Mouse (Mus musculus) forebrain, postnatal 0 days (tissue): ENCODE results near the gene Cpne4. TPM values are rescaled to one million over a fixed set of nuclear protein-coding genes. Genes with fewer than 3 reads are reported as not detected.

ENCODE experiments used
- ATAC-seq: fragments of 200-750 bp; cut with Nextera tagmentation; 2 replicates; pipeline ENCODE4 v1.8.0; 2017; ENCODE audit warnings: mild to moderate bottlenecking, moderate library complexity
- DNase-seq: peaks from one replicate; pipeline ENCODE4 v3.0.0-alpha.2; 2015
- H3K27ac ChIP-seq: fragments of 300-500 bp; sonication (generic); 2 replicates; pipeline ENCODE4 v1.5.1; 2014; ENCODE audit warnings: low read depth, mild to moderate bottlenecking, antibody characterized with exemption, low read length, moderate library complexity, mixed read lengths
- H3K27me3 ChIP-seq: fragments of 300-500 bp; sonication (generic); 2 replicates; pipeline ENCODE4 v1.6.1; 2014; ENCODE audit warnings: mild to moderate bottlenecking, low read length, mixed read lengths; ENCODE audit not compliant: insufficient read depth
- H3K36me3 ChIP-seq: fragments of 300-500 bp; sonication (generic); 2 replicates; pipeline ENCODE4 v1.6.1; 2014; ENCODE audit warnings: mild to moderate bottlenecking, moderate library complexity; ENCODE audit not compliant: insufficient read depth
- H3K4me1 ChIP-seq: fragments of 300-500 bp; sonication (generic); 2 replicates; pipeline ENCODE4 v1.6.1; 2014; ENCODE audit warnings: antibody characterized with exemption; ENCODE audit not compliant: insufficient read depth
- H3K4me2 ChIP-seq: fragments of 300-500 bp; sonication (generic); 2 replicates; pipeline ENCODE4 v1.6.1; 2014; ENCODE audit warnings: low read depth, mild to moderate bottlenecking, moderate library complexity
- H3K4me3 ChIP-seq: fragments of 300-500 bp; sonication (generic); 2 replicates; pipeline ENCODE4 v1.5.1; 2014; ENCODE audit warnings: low read depth, low read length, mixed read lengths
- H3K9ac ChIP-seq: fragments of 300-500 bp; sonication (generic); 2 replicates; pipeline ENCODE4 v1.6.1; 2014; ENCODE audit warnings: mild to moderate bottlenecking
- H3K9me3 ChIP-seq: fragments of 300-500 bp; sonication (generic); 2 replicates; pipeline ENCODE4 v1.6.1; 2016; ENCODE audit warnings: low read length
- CTCF ChIP-seq: sonication (generic); IDR thresholded peaks from 2 replicates; pipeline ENCODE4 v1.5.1; 2016; ENCODE audit warnings: antibody characterized with exemption, control low read depth, low read depth
- WGBS: fragments of 180-500 bp; shearing (Covaris S2); extraction: QIAGEN DNeasy Blood & Tissue Kit; methylation state at CpG from one replicate; pipeline ENCODE4 v1.1.7; 2014; 5-methylcytosine and 5-hydroxymethylcytosine counted together
- polyA plus RNA-seq: library from polyadenylated mRNA; unstranded; fragments of >200 nt; fragmentation: Nextera tagmentation; extraction: Ambion mirVana; gene quantifications from 2 replicates; pipeline ENCODE4 v1.2.1, GENCODE M21; 2015
- total RNA-seq: library from RNA; depleted of rRNA; stranded (reverse); fragments of >200 nt; gene quantifications from 2 replicates; pipeline ENCODE4 v1.2.3, GENCODE M21; 2014

Gene Cpne4
- total and polyA plus RNA-seq, 2 experiments from 2014 or later: 42.8 to 70.4 TPM

DNA sequence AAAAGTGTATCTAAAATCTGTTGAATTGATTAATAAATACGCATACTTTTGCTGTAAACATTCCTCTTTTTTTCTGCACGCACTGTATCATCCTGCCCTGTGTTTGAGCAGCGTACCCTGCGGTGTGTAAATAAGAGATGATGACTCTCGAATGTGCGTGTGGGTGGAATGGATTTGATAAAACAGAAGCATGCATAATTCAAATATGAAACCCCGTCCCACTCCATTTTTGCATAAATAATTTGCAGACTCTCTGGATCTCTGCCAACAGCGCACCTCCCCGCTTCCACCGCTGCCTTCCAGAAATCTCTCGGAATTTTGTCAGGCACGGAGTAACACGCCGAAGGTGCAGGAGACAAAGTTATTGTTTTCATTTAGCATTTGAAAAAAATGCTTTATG is 208.4 kb downstream of the Cpne4 start:
- peak; percentile 36 for DNase-seq
- no peak for TF ChIP-seq CTCF
- H3K27me3 ChIP-seq: no peaks in the 10 kb centered on the region
- no peak overlapping the region for H3K4me3 ChIP-seq
- H3K9ac ChIP-seq: no peak overlapping the region
- no peak overlapping the region for H3K27ac ChIP-seq
- ATAC-seq: peak; percentile 60; the same call in 1 of the 2 replicates
- no peaks in the 10 kb centered on the region for H3K4me1 ChIP-seq
- H3K36me3 ChIP-seq: no peaks in the 10 kb centered on the region
- H3K4me2 ChIP-seq: no peak overlapping the region
- 53% methylated on average over 14 of the region's 14 CpGs for WGBS
- no peaks in the 10 kb centered on the region for H3K9me3 ChIP-seq

- H3K4me1 ChIP-seq: no peaks in the 10 kb centered on the region
- no peak overlapping the region for H3K4me2 ChIP-seq
- no peaks in the 10 kb centered on the region for H3K9me3 ChIP-seq
- no peaks in the 10 kb centered on the region for H3K36me3 ChIP-seq
- no peak overlapping the region for H3K4me3 ChIP-seq
- ATAC-seq: no peak
- no peak for DNase-seq
- no peaks in the 10 kb centered on the region for H3K27me3 ChIP-seq
- no peak overlapping the region for H3K27ac ChIP-seq
- no peak overlapping the region for H3K9ac ChIP-seq
- TF ChIP-seq CTCF: no peak
- 81% methylated on average over 7 of the region's 7 CpGs for WGBS
Measured at GRCm38 (mm10) chr9:104760031-104760430, 212.9 kb downstream of the Cpne4 start.

GRCm38 (mm10) chr9:104776198-104776815 is 229.2 kb downstream of the Cpne4 start:
- Histone ChIP-seq H3K4me3 (no peak overlapping the region), H3K27ac (peak overlapping the region; percentile 72), H3K9me3 (no peaks in the 10 kb centered on the region), H3K4me2 (peak overlapping the region; percentile 8; the same call in 1 of the 2 replicates), H3K4me1 (peaks cover 22% of the 10 kb centered on the region), H3K9ac (no peak overlapping the region), H3K36me3 (no peaks in the 10 kb centered on the region), H3K27me3 (no peaks in the 10 kb centered on the region)
- TF ChIP-seq CTCF: no peak
- DNase-seq (peak; percentile 70), ATAC-seq (peak; percentile 94)
- 26% methylated on average over 7 of the region's 7 CpGs for WGBS

DNA sequence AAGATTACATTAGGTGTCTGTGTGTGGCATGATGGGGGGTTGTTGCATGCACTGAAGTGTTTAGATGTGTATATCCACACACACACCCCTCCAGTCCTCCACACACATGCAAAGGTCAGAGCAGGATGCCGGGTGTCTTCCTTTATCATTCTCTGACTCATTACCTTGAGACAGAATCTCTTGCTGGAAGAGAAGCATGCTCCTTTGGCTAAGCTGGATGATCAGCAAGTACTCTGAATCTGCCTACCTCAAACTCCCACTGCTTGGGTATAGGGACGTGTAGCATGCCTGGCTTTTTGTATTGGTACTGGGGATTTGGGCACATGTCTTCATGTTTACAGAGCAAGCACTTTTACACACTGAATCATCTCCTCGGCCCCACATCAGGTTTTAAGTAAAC is 230.0 kb downstream of the Cpne4 start:
- no peaks in the 10 kb centered on the region for H3K27me3 ChIP-seq
- no peaks in the 10 kb centered on the region for H3K9me3 ChIP-seq
- ATAC-seq: peak; percentile 17; the same call in 1 of the 2 replicates
- H3K36me3 ChIP-seq: no peaks in the 10 kb centered on the region
- H3K4me2 ChIP-seq: no peak overlapping the region
- 61% methylated on average over 3 of the region's 3 CpGs for WGBS
- H3K4me3 ChIP-seq: no peak overlapping the region
- H3K9ac ChIP-seq: no peak overlapping the region
- peak overlapping the region; percentile 72 for H3K27ac ChIP-seq
- DNase-seq: no peak
- H3K4me1 ChIP-seq: peaks cover 22% of the 10 kb centered on the region
- TF ChIP-seq CTCF: no peak

DNA sequence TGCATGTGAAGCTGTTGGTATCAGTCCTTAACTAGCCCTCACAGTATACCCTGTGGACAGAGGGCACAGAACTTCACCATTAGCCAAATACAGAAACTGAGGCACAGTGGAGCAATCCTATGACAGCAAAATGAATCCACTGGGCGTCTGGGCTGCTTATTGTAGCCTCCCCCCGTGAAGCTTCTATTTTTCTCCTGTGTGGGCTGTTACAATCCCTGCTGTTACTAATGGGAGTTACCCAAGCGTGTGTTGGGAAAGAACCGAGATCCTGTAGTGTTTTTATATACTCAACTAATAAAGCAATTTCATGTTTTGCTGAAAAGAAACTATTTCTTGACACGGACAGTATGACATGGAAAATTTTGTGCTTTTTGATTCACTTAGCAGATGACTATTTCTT is 230.7 kb downstream of the Cpne4 start:
- Histone ChIP-seq H3K4me3 (no peak overlapping the region), H3K36me3 (no peaks in the 10 kb centered on the region), H3K9me3 (no peaks in the 10 kb centered on the region), H3K27ac (peak overlapping the region; percentile 72; the same call in 1 of the 2 replicates), H3K4me2 (no peak overlapping the region), H3K9ac (no peak overlapping the region), H3K4me1 (peaks cover 22% of the 10 kb centered on the region), H3K27me3 (no peaks in the 10 kb centered on the region)
- no peak for TF ChIP-seq CTCF
- WGBS: 48% methylated on average over 5 of the region's 5 CpGs
- no peak for DNase-seq
- ATAC-seq: no peak

- Histone ChIP-seq H3K4me1 (no peaks in the 10 kb centered on the region), H3K4me2 (no peak overlapping the region), H3K4me3 (no peak overlapping the region), H3K9ac (no peak overlapping the region), H3K27ac (no peak overlapping the region), H3K27me3 (no peaks in the 10 kb centered on the region), H3K9me3 (no peaks in the 10 kb centered on the region), H3K36me3 (no peaks in the 10 kb centered on the region)
- no peak for DNase-seq
- no peak for TF ChIP-seq CTCF
- WGBS: 16% methylated on average over 2 of the region's 2 CpGs
- ATAC-seq: no peak
Measured at GRCm38 (mm10) chr9:104796601-104797000, 249.5 kb downstream of the Cpne4 start.

DNA sequence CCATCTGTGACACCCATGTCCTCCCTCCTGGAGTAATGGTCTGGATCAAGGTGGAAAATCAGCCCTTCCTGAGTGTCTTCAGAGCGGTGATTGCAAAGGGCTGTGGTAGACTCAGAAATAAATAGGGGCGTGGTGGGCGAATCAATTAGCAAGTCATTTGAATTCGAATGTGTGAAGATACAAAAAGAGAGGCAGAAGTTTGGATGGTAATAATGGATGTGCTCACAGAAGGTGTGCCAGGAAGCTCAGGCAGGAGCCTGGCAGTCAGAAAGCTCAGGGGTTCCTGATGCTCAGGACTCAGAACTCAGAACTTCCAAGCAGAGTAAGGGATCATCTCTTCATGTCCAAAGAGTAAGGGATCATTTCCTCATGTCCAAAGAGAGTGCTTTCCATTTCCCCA is 257.7 kb downstream of the Cpne4 start:
- DNase-seq: no peak

More for the DNA sequence above, 257.7 kb downstream of the Cpne4 start:
- Histone ChIP-seq H3K4me1 (no peaks in the 10 kb centered on the region), H3K36me3 (no peaks in the 10 kb centered on the region), H3K9me3 (no peaks in the 10 kb centered on the region), H3K4me3 (no peak overlapping the region), H3K4me2 (no peak overlapping the region), H3K9ac (no peak overlapping the region), H3K27me3 (no peaks in the 10 kb centered on the region), H3K27ac (no peak overlapping the region)
- no peak for TF ChIP-seq CTCF
- WGBS: 71% methylated on average over 4 of the region's 4 CpGs
- no peak for ATAC-seq
